Mouse (Mus musculus) cerebellum, postnatal 25 days (tissue): ENCODE measurements around the gene Gm47996.

Source experiments
- DNase-seq, 2 experiments: peaks; one replicate each; pipeline ENCODE4 v3.0.0; 2021; ENCODE audit warnings: mixed read lengths in 2 of 2

Gene Gm47996

DNA sequence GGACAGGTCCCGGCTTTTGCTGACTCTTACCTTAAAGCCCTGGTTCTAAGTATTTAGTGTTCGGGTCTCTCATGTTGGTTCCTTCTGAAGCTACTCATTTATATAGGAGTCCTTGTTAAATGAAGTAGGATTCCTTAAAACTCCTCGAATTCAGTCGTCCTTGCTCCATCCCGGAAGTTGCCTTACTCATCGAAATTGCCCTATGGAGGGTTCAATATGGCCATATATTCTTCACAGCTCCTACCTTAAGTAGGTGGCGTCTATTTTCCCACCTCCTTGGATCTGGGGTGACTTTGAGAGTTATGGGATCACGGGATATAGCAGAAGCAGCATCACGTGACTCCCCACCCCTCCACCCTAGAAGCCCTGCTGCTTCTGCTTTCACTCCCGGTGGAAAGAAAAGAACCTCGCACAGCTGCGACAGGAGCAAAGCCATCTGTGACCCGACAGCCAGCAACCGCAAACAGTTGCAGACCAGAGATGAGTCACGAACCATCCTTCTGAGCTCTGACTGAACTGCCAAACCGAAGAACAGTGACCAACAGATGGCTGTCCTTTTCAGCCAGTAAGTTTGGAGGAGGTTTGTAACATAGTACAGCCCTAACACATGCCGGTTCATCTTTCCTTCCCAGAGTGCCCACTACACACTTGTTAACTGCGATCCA is 40.7 kb downstream of the Gm47996 start:
- DNase-seq, result peak; percentile 9

DNA sequence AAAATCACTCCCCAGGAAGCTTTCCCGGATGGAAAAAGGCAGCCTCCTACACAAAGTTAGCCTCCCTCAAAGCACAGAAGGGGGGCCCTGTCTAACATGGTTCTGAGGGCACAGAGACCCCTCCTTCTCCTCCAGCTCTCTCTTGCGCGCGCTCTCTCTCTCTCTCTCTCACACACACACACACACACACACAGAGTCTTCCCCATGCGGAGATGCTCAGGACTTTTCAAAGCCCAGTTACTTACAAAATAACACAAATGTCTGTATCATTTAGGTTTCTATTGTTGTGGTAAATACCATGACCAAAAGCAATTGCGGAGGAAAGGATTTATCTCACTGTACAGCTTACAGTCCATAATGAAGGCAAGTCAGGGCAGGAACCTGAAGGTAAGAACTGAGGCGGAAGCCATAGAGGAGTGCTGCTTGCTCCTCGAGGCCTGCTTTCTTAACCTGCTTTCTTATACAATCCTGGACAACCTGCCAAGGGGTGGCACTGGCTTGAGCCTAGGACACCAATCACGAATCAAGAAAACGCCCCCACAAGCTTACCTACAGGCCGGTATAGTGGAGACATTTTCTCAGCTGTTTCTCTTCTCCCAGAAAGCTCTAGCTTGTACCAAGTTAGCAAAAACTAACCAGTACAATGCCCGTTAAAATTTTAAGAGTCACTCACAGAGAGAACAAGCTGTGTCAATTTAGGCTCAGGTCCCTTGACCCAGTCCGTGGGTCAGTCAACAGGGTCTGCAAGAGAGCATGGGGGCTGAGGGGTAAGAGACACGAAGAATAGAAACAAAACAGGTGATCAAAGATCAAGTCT is 41.5 kb downstream of the Gm47996 start:
- DNase-seq, result no peak

DNA sequence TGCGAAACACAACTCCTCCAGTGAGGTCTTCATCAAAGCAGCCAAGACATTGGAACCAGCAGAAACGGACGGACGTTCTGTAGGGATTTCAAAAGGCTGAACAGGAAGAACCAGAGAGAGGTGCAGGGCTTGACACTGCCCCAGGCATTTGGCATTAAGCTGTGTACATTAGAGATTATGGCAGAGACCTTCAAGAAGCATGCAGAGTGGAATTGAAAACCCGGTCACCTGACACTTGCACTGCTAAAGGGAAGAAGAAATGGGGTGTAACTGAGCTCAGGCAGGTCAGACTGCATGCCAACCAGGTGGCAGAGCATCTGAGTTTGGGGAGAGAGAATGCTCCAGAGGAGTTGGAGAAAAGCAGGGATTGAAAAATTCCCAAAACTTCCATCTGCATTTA is 45.5 kb downstream of the Gm47996 start:
- no peak for DNase-seq

DNA sequence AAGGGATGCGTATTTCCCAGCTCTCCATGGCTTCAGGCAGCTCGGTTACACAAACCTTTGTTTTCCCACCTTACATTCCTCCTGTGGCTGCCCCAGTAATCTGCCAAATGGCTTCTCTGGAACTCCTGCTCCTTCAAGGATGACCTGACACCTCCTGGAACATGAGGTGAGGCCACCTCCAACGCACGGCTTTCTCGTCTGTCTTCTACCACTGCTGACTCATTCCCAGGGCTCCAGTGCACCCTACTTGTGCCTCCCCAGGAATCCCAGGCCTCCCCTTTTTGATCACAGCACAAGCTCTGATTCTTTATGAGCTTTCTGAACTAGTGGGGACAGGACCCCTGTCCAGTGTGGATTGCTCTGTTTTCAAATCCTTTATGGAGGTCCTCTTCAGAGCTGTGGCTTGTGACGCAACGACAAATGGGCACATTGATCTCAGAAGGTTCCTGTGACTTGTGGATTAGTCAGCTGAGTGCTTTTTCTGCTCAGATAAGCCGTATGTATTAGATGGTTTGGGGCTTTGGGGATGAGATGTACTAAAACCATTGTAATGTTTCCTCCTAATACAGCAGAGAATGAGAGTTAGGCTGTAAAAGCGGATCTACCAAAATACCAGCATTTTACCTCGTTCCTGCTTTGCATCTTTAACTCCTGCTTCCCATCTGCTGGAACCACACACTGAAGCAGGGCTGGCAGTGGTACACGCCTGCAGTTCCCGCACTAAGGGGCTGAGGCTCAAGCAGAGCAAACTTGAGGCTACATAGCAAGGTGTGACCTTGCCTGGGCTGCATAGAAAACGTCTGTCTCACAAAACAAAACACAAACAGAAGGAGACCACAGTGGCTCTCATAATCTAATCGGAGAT is 48.4 kb downstream of the Gm47996 start:
- no peak for DNase-seq

DNA sequence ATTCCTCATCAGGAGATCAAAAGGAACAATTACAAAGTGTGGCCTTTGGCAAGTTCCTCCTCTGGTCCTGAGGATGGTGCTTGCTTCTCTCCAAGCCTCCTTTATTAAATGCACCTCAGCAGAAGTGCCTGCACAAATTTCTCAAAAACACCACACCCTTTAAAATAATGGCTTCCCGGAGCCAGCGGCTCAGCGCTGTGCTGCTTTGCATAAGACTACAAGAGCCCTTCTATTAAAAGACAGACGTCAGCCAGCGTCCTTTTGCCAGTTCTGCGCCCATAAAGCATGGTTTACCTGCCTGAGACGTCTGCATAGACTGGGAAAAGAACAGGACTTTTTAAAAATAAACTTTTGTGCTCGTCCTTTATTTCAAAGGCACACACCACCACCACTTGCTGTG is 49.1 kb downstream of the Gm47996 start:
- DNase-seq, result no peak
